Mouse (Mus musculus) stomach, embryonic 15.5 days (tissue): ENCODE results near the gene Cdh5. TPM values are rescaled to one million over a fixed set of nuclear protein-coding genes. Genes with fewer than 3 reads are reported as not detected.

Experiments
- ATAC-seq: fragments of 200-750 bp; cut with Nextera tagmentation; 2 replicates; pipeline ENCODE4 v1.8.0; 2017; ENCODE audit warnings: low read depth, moderate number of reproducible peaks, moderate TSS enrichment; ENCODE audit not compliant: insufficient read depth, low FRiP score
- H3K27ac ChIP-seq: fragments of 300-500 bp; sonication (generic); 2 replicates; pipeline ENCODE4 v1.5.1; 2015; ENCODE audit warnings: mild to moderate bottlenecking, inconsistent platforms
- H3K27me3 ChIP-seq: fragments of 300-500 bp; sonication (generic); replicated peaks from 2 replicates; pipeline ENCODE4 v1.6.1; 2015; ENCODE audit warnings: inconsistent platforms
- H3K36me3 ChIP-seq: fragments of 300-500 bp; sonication (generic); 2 replicates; pipeline ENCODE4 v1.6.1; 2015; ENCODE audit warnings: inconsistent platforms
- H3K4me1 ChIP-seq: fragments of 300-500 bp; sonication (generic); 2 replicates; pipeline ENCODE4 v1.6.1; 2015; ENCODE audit warnings: inconsistent platforms
- H3K4me2 ChIP-seq: fragments of 300-500 bp; sonication (generic); 2 replicates; pipeline ENCODE4 v1.6.1; 2015; ENCODE audit warnings: mild to moderate bottlenecking, inconsistent platforms
- H3K4me3 ChIP-seq: fragments of 300-500 bp; sonication (generic); replicated peaks from 2 replicates; pipeline ENCODE4 v1.5.1; 2015; ENCODE audit warnings: inconsistent platforms
- H3K9ac ChIP-seq: fragments of 300-500 bp; sonication (generic); 2 replicates; pipeline ENCODE4 v1.6.1; 2015; ENCODE audit warnings: inconsistent platforms
- H3K9me3 ChIP-seq: fragments of 300-500 bp; sonication (generic); 2 replicates; pipeline ENCODE4 v1.6.1; 2016; ENCODE audit warnings: inconsistent platforms
- WGBS: fragments of 180-500 bp; shearing (Covaris S2); methylation state at CpG from one replicate; pipeline ENCODE4 v1.1.7; 2015; 5-methylcytosine and 5-hydroxymethylcytosine counted together
- polyA plus RNA-seq: library from polyadenylated mRNA; unstranded; fragments of >200 nt; fragmentation: Nextera tagmentation; extraction: Ambion mirVana; gene quantifications from 2 replicates; pipeline ENCODE4 v1.2.1, GENCODE M21; 2015

Cdh5 gene
- polyA plus RNA-seq, 1 experiment from 2014 or later, result 27.0 TPM

DNA sequence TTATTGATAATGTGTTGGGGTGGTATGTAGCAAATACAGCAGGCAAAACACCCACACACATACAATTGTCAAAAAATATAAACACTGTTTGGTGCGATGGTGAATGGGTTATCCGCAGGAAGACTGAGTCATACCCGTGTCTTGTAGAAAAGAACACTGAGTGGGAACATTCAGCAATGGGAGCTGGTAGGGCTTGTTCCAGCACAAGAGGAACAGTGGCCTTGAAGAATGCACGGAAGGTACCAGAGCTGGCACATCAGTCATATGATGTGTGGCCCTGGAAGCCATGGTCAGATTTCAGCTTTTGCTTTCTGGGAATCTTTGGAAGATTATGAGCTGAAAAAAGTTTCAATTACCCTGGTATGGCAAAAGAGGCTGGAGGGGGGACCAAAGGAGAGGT is 85.4 kb downstream of the Cdh5 start:
- Histone ChIP-seq H3K4me3 (no peak overlapping the region), H3K9me3 (no peaks in the 10 kb centered on the region), H3K27me3 (no peaks in the 10 kb centered on the region), H3K4me2 (no peak overlapping the region), H3K9ac (no peak overlapping the region), H3K36me3 (no peaks in the 10 kb centered on the region), H3K4me1 (0 out of 2 replicates have a peak, but pooled peaks cover 5% of the 10 kb centered on the region), H3K27ac (no peak overlapping the region)
- 89% methylated on average over 4 of the region's 4 CpGs for WGBS
- ATAC-seq, result no peak

DNA sequence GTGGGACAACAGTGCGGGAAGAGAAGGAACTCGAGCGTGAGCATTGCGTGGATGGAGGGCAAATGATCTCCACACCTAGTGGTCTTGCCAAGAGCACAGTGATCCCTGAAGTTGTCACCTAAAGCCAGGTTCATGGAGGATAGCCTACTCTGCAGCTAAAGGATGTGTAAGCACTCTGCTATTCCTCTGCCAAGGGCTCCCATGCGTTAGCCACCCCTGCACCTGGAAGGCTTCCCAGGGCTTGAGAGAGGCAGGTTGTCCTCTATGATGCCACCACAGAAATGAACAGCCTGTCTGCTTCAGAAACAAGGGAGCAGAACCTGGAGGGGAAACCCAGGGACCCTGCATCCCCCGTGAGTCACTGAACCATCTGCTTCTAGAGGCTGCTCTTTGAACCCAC is 86.2 kb downstream of the Cdh5 start:
- H3K9ac ChIP-seq, result no peak overlapping the region
- ATAC-seq, result no peak
- 0 out of 2 replicates have a peak, but pooled peaks cover 5% of the 10 kb centered on the region for H3K4me1 ChIP-seq
- H3K4me3 ChIP-seq, result no peak overlapping the region
- H3K36me3 ChIP-seq, result no peaks in the 10 kb centered on the region
- no peak overlapping the region for H3K27ac ChIP-seq
- H3K27me3 ChIP-seq, result no peaks in the 10 kb centered on the region
- H3K9me3 ChIP-seq, result no peaks in the 10 kb centered on the region
- 82% methylated on average over 6 of the region's 6 CpGs for WGBS
- H3K4me2 ChIP-seq, result no peak overlapping the region

DNA sequence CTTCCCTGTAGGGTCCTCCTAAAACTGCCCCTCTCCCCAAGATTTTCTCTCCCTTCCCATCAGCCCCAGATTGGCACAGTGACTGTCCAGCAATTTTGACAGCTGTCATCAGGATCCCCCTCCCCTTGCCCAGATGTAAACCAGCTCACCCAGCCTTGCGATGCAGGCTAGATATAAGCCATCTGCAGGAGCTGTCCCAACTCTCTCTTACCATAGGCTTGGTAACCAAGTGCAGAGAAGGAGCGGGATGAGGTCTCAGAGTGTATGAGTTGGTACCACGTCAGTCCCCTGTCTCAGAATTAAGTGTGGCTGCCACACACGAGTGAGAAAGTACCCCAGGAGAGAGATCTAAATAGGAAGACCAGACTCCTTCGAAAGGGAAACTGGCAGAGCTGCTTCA is 87.0 kb downstream of the Cdh5 start:
- Histone ChIP-seq H3K4me2 (no peak overlapping the region), H3K27me3 (no peaks in the 10 kb centered on the region), H3K27ac (no peak overlapping the region), H3K9me3 (no peaks in the 10 kb centered on the region), H3K9ac (no peak overlapping the region), H3K4me1 (0 out of 2 replicates have a peak, but pooled peaks cover 5% of the 10 kb centered on the region), H3K4me3 (no peak overlapping the region), H3K36me3 (no peaks in the 10 kb centered on the region)
- 55% methylated on average over 5 of the region's 5 CpGs for WGBS
- no peak for ATAC-seq

DNA sequence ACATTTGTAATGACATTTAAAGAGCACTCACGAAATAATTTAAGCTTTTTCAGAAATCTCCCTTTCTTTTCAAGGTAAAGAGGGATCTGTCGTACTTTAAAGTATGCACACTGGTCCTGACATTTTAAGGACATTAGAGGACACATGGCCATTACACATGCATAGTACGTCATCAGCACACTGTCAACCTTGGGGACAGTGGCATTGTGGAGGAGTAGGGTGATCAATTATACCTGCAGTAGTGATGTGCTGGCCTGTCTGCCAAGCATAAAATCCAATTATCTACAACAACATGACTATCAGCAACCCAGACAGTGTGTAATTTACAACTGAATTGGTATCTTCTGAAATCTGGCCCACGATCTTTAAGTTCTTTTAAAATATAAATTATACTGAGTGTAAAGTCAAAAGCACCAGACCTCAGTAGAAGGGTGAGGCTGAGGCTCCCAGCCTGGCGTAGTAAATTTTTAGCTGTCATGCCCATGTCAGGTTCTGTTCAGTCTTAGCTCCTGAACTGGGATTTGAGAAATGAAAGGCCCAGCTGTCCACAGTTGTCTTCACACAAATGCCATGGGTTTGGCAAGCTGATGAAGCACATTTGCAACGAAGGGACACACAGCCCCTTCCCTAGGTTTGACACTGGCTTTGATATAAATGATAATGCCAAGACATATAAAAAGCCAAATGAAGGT is 89.5 kb downstream of the Cdh5 start:
- H3K4me1 ChIP-seq, result 0 out of 2 replicates have a peak, but pooled peaks cover 5% of the 10 kb centered on the region

DNA sequence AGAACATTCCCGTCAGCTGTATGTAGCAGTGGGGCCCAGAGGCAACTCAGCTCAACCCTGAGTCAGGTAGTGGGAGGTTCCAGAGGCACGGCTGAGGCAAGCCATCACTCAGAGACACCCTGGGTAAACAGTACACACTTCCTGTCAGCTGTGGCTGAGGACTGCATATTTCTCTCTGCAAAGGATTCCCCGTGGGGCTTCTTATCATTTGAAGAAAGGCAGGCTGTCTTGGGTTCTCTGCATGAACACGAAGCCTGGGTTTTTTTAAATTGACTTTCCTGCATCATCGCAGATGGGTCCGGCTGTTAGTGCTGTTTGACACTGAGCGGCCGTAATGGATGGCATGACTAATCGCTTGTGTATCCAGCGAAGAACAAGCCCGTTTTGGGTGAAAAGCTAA is 90.1 kb downstream of the Cdh5 start:
- 0 out of 2 replicates have a peak, but pooled peaks cover 5% of the 10 kb centered on the region for H3K4me1 ChIP-seq
- 0 out of 2 replicates have a peak overlapping the region, but pooled peaks have one; percentile 21 for H3K27ac ChIP-seq
- H3K9ac ChIP-seq, result no peak overlapping the region
- no peak; the same call in 1 of the 2 replicates for ATAC-seq
- no peaks in the 10 kb centered on the region for H3K9me3 ChIP-seq
- no peak overlapping the region for H3K4me2 ChIP-seq
- WGBS, result 9% methylated on average over 11 of the region's 11 CpGs
- no peak overlapping the region for H3K4me3 ChIP-seq
- no peaks in the 10 kb centered on the region for H3K36me3 ChIP-seq
- H3K27me3 ChIP-seq, result no peaks in the 10 kb centered on the region

More for the DNA sequence above, 89.5 kb downstream of the Cdh5 start:
- 61% methylated on average over 6 of the region's 6 CpGs for WGBS
- 0 out of 2 replicates have a peak overlapping the region, but pooled peaks have one; percentile 21 for H3K27ac ChIP-seq
- no peaks in the 10 kb centered on the region for H3K27me3 ChIP-seq
- no peaks in the 10 kb centered on the region for H3K36me3 ChIP-seq
- no peak for ATAC-seq
- H3K4me2 ChIP-seq, result no peak overlapping the region
- no peak overlapping the region for H3K4me3 ChIP-seq
- H3K9me3 ChIP-seq, result no peaks in the 10 kb centered on the region
- no peak overlapping the region for H3K9ac ChIP-seq

Other genes with a start within 250 kb of the Cdh5 start
- gene Bean1, start 68.8 kb downstream of the Cdh5 start, polyA plus RNA-seq, result 1.1 and 1.2 TPM in 2 replicates
- gene Tk2, start 146.9 kb downstream of the Cdh5 start, polyA plus RNA-seq, result 16.3 and 16.4 TPM in 2 replicates
- 42.5 and 52.6 TPM in 2 replicates for gene Cklf, start 149.2 kb downstream of the Cdh5 start, polyA plus RNA-seq
- not detected in 2 replicates for gene Cmtm2a, start 191.6 kb downstream of the Cdh5 start, polyA plus RNA-seq
- gene Gm45711, start 208.5 kb downstream of the Cdh5 start, polyA plus RNA-seq, result not detected in 2 replicates
- gene Cmtm1, start 208.5 kb downstream of the Cdh5 start, polyA plus RNA-seq, result not detected in 2 replicates
- gene Gm11020, start 219.9 kb downstream of the Cdh5 start, polyA plus RNA-seq, result not detected in 2 replicates
- gene Cmtm2b, start 220.6 kb downstream of the Cdh5 start, polyA plus RNA-seq, result not detected in 2 replicates
- gene Cmtm3, start 237.8 kb downstream of the Cdh5 start, polyA plus RNA-seq, result 121 and 122 TPM in 2 replicates